8 mouse cellular contexts compared by ENCODE assay signal in genomic region chr11:80184531-80185071, GRCm38 (mm10). TPM values are rescaled to one million over a fixed set of nuclear protein-coding genes. Genes with fewer than 3 reads are reported as not detected.
DNase-seq lines count a peak whose midpoint lies in the region; ATAC-seq and TF ChIP-seq lines count a peak whose summit lies in the region.

No protein-coding gene starts in this region.

- no peaks in the 10 kb centered on the region for H3K36me3 ChIP-seq in forebrain, embryonic 12.5 days (replicated peaks)
- H3K36me3 ChIP-seq in forebrain, embryonic 16.5 days (ENCODE audit: control insufficient read depth, insufficient read depth), result no peaks in the 10 kb centered on the region
- H3K36me3 ChIP-seq in megakaryocyte, embryonic 14.5 days (replicated peaks; ENCODE audit: low read length), result peaks cover 15% of the 10 kb centered on the region
- no peaks in the 10 kb centered on the region for H3K36me3 ChIP-seq in limb, embryonic 10.5 days
- peaks cover 2% of the 10 kb centered on the region; the same call in 1 of the 2 replicates for H3K36me3 ChIP-seq in small intestine, adult 2 months (ENCODE audit: control insufficient read depth, insufficient read depth, low read length)

- peaks cover 7% of the 10 kb centered on the region for H3K4me1 ChIP-seq in forebrain, embryonic 12.5 days
- H3K4me1 ChIP-seq in forebrain, embryonic 16.5 days (replicated peaks; ENCODE audit: control insufficient read depth, insufficient read depth, low read length), result no peaks in the 10 kb centered on the region
- H3K4me1 ChIP-seq in megakaryocyte, embryonic 14.5 days, result peaks cover 18% of the 10 kb centered on the region
- H3K4me1 ChIP-seq in limb, embryonic 10.5 days, result peaks cover 12% of the 10 kb centered on the region; the same call in 1 of the 2 replicates
- H3K4me1 ChIP-seq in small intestine, adult 2 months (ENCODE audit: control insufficient read depth, insufficient read depth, insufficient read length, low read length), result no peaks in the 10 kb centered on the region

- no peaks in the 10 kb centered on the region for H3K27me3 ChIP-seq in forebrain, embryonic 12.5 days
- H3K27me3 ChIP-seq in forebrain, embryonic 16.5 days (replicated peaks; ENCODE audit: control insufficient read depth, insufficient read depth, low read length), result no peaks in the 10 kb centered on the region
- H3K27me3 ChIP-seq in megakaryocyte, embryonic 14.5 days (replicated peaks), result no peaks in the 10 kb centered on the region
- H3K27me3 ChIP-seq in limb, embryonic 10.5 days (ENCODE audit: low read depth, poor library complexity, severe bottlenecking), result no peaks in the 10 kb centered on the region
- no peaks in the 10 kb centered on the region for H3K27me3 ChIP-seq in small intestine, adult 2 months (ENCODE audit: control insufficient read depth, insufficient read depth, low read length)

- no peak overlapping the region for H3K27ac ChIP-seq in forebrain, embryonic 12.5 days
- no peak overlapping the region for H3K27ac ChIP-seq in forebrain, embryonic 16.5 days (ENCODE audit: low read length)
- no peak overlapping the region for H3K27ac ChIP-seq in limb, embryonic 10.5 days
- 0 out of 2 replicates have a peak overlapping the region, but pooled peaks have one; percentile 12 for H3K27ac ChIP-seq in small intestine, adult 2 months (ENCODE audit: insufficient read depth, low read depth, low read length)

- peak overlapping the region; percentile 74 for H3K4me2 ChIP-seq in forebrain, embryonic 12.5 days
- no peak overlapping the region; the same call in 1 of the 2 replicates for H3K4me2 ChIP-seq in forebrain, embryonic 16.5 days (ENCODE audit: low read length)

- peak overlapping the region; percentile 55; the same call in 1 of the 2 replicates for H3K4me3 ChIP-seq in forebrain, embryonic 12.5 days (replicated peaks)
- no peak overlapping the region; the same call in 1 of the 2 replicates for H3K4me3 ChIP-seq in forebrain, embryonic 16.5 days (replicated peaks; ENCODE audit: low read length)
- H3K4me3 ChIP-seq in megakaryocyte, embryonic 14.5 days (replicated peaks), result peak overlapping the region; percentile 100
- H3K4me3 ChIP-seq in limb, embryonic 10.5 days, result peak overlapping the region; percentile 65
- H3K4me3 ChIP-seq in small intestine, adult 2 months (ENCODE audit: low read depth, low read length), result peak overlapping the region; percentile 69; the same call in 1 of the 2 replicates

- TF ChIP-seq POLR2A in small intestine, adult 2 months (IDR thresholded peaks at IDR 0.05; ENCODE audit: low read depth, low read length), result no peak

- no peak overlapping the region for H3K9ac ChIP-seq in forebrain, embryonic 12.5 days
- H3K9ac ChIP-seq in forebrain, embryonic 16.5 days (replicated peaks; ENCODE audit: low read depth, low read length), result no peak overlapping the region

- no peak for ATAC-seq in forebrain, embryonic 12.5 days (ENCODE audit: low FRiP score)
- ATAC-seq in forebrain, embryonic 16.5 days, result no peak
- no peak for ATAC-seq in megakaryocyte, adult 5-6 weeks (ENCODE audit: poor library complexity, severe bottlenecking)

- TF ChIP-seq CTCF in small intestine, adult 2 months (IDR thresholded peaks at IDR 0.05; ENCODE audit: extremely low read depth, insufficient read length, insufficient replicate concordance, low read depth, low read length), result no peak

- DNase-seq in limb, embryonic 10.5 days (ENCODE audit: low spot score), result no peak
- no peak for DNase-seq in cerebellum, adult 9-10 months
- no peak for DNase-seq in urinary bladder, adult 2 months (ENCODE audit: low spot score)

- H3K9me3 ChIP-seq in forebrain, embryonic 12.5 days, result no peaks in the 10 kb centered on the region
- no peaks in the 10 kb centered on the region for H3K9me3 ChIP-seq in forebrain, embryonic 16.5 days (ENCODE audit: control insufficient read depth, low read length)
- no peaks in the 10 kb centered on the region for H3K9me3 ChIP-seq in megakaryocyte, embryonic 14.5 days
- no peaks in the 10 kb centered on the region for H3K9me3 ChIP-seq in limb, embryonic 10.5 days (replicated peaks)

- 89% methylated on average over 6 of the region's 6 CpGs for WGBS in forebrain, embryonic 12.5 days
- 90% methylated on average over 6 of the region's 6 CpGs for WGBS in forebrain, embryonic 16.5 days
- 95% methylated on average over 6 of the region's 6 CpGs for WGBS in limb, embryonic 10.5 days
- 50% methylated on average over 6 of the region's 6 CpGs for WGBS in small intestine, adult 2 months

RNA-seq across cellular contexts. Expression of gene Rnf135, which starts 0.9 kb away (rescaled TPM):
- polyA plus RNA-seq in forebrain, embryonic 12.5 days (2016; fragmentation: Nextera tagmentation; extraction: Ambion mirVana), result 2.8 and 2.9 TPM in 2 replicates
- polyA plus RNA-seq in forebrain, embryonic 16.5 days (2015; fragmentation: Nextera tagmentation; extraction: Ambion mirVana), result 3.1 and 3.4 TPM in 2 replicates
- polyA plus RNA-seq in megakaryocyte, embryonic 14.5 days (2012; ENCODE audit: insufficient read depth, low replicate concordance), result 2.6 and 3.6 TPM in 2 replicates
- total RNA-seq in megakaryocyte, adult 5-6 weeks (2015), result 4.8 and 9.1 TPM in 2 replicates
- total RNA-seq in megakaryocyte, adult 5-6 weeks (2017), result 4.4 and 4.7 TPM in 2 replicates
- 4.2 and 5.0 TPM in 2 replicates for polyA plus RNA-seq in limb, embryonic 10.5 days (2016; fragmentation: Nextera tagmentation; extraction: Ambion mirVana)
- 4.3 and 5.9 TPM in 2 replicates for polyA plus RNA-seq in small intestine, adult 2 months (2012; rRNA removed)
- 9.2 and 10.8 TPM in 2 replicates for polyA plus RNA-seq in urinary bladder, adult 2 months (2012; rRNA removed)

RNA-seq across cellular contexts. Expression of gene Rhot1, which starts 24.2 kb away (rescaled TPM):
- 61.9 and 65.5 TPM in 2 replicates for polyA plus RNA-seq in forebrain, embryonic 12.5 days (2016; fragmentation: Nextera tagmentation; extraction: Ambion mirVana)
- polyA plus RNA-seq in forebrain, embryonic 16.5 days (2015; fragmentation: Nextera tagmentation; extraction: Ambion mirVana), result 79.5 and 82.6 TPM in 2 replicates
- polyA plus RNA-seq in megakaryocyte, embryonic 14.5 days (2012; ENCODE audit: insufficient read depth, low replicate concordance), result 2.6 and 3.2 TPM in 2 replicates
- total RNA-seq in megakaryocyte, adult 5-6 weeks (2015), result 42.5 and 45.0 TPM in 2 replicates
- 34.6 and 37.8 TPM in 2 replicates for total RNA-seq in megakaryocyte, adult 5-6 weeks (2017)
- 51.9 and 53.4 TPM in 2 replicates for polyA plus RNA-seq in limb, embryonic 10.5 days (2016; fragmentation: Nextera tagmentation; extraction: Ambion mirVana)
- polyA plus RNA-seq in small intestine, adult 2 months (2012; rRNA removed), result 1.8 and 3.0 TPM in 2 replicates
- 49.8 and 53.8 TPM in 2 replicates for polyA plus RNA-seq in urinary bladder, adult 2 months (2012; rRNA removed)

RNA-seq across cellular contexts. Expression of gene Adap2, which starts 30.7 kb away (rescaled TPM):
- polyA plus RNA-seq in forebrain, embryonic 12.5 days (2016; fragmentation: Nextera tagmentation; extraction: Ambion mirVana), result 1.4 and 1.7 TPM in 2 replicates
- polyA plus RNA-seq in forebrain, embryonic 16.5 days (2015; fragmentation: Nextera tagmentation; extraction: Ambion mirVana), result 2.9 and 3.0 TPM in 2 replicates
- polyA plus RNA-seq in megakaryocyte, embryonic 14.5 days (2012; ENCODE audit: insufficient read depth, low replicate concordance), result 4.2 TPM in 1 of 2 replicates, not detected in the other
- total RNA-seq in megakaryocyte, adult 5-6 weeks (2015), result 2.7 and 3.7 TPM in 2 replicates
- 4.2 and 5.8 TPM in 2 replicates for total RNA-seq in megakaryocyte, adult 5-6 weeks (2017)
- 0.21 and 0.46 TPM in 2 replicates for polyA plus RNA-seq in limb, embryonic 10.5 days (2016; fragmentation: Nextera tagmentation; extraction: Ambion mirVana)
- polyA plus RNA-seq in small intestine, adult 2 months (2012; rRNA removed), result 17.3 and 23.2 TPM in 2 replicates
- 6.4 and 6.5 TPM in 2 replicates for polyA plus RNA-seq in urinary bladder, adult 2 months (2012; rRNA removed)

RNA-seq across cellular contexts. Expression of gene Tefm, which starts 42.6 kb away (rescaled TPM):
- polyA plus RNA-seq in forebrain, embryonic 12.5 days (2016; fragmentation: Nextera tagmentation; extraction: Ambion mirVana), result 27.8 and 30.4 TPM in 2 replicates
- polyA plus RNA-seq in forebrain, embryonic 16.5 days (2015; fragmentation: Nextera tagmentation; extraction: Ambion mirVana), result 24.9 and 27.2 TPM in 2 replicates
- polyA plus RNA-seq in megakaryocyte, embryonic 14.5 days (2012; ENCODE audit: insufficient read depth, low replicate concordance), result 0.44 TPM in 1 of 2 replicates, not detected in the other
- total RNA-seq in megakaryocyte, adult 5-6 weeks (2015), result 9.7 and 11.4 TPM in 2 replicates
- total RNA-seq in megakaryocyte, adult 5-6 weeks (2017), result 10.4 and 11.4 TPM in 2 replicates
- 33.0 and 40.4 TPM in 2 replicates for polyA plus RNA-seq in limb, embryonic 10.5 days (2016; fragmentation: Nextera tagmentation; extraction: Ambion mirVana)
- 0.60 and 1.1 TPM in 2 replicates for polyA plus RNA-seq in small intestine, adult 2 months (2012; rRNA removed)
- 11.4 and 13.6 TPM in 2 replicates for polyA plus RNA-seq in urinary bladder, adult 2 months (2012; rRNA removed)

Comparison
In these comparisons a context has a peak if more than half of its experiments do, and no peak if none do; other contexts are left out.
1. RNA of gene Rhot1, which starts 24.2 kb away (polyA plus RNA-seq): 79.5 to 82.6 TPM in forebrain, embryonic 16.5 days, 61.9 to 65.5 TPM in forebrain, embryonic 12.5 days, 49.8 to 53.8 TPM in urinary bladder, adult 2 months and 51.9 to 53.4 TPM in limb, embryonic 10.5 days; 2.6 to 3.2 TPM in megakaryocyte, embryonic 14.5 days and 1.8 to 3.0 TPM in small intestine, adult 2 months; every median in the first group is over 10 times any median in the second.